Mouse (Mus musculus) cortical plate, adult 2 months (tissue): Measurements from ENCODE around the gene Aldh3b3.

Experiments used
- CTCF ChIP-seq: fragments of 200-500 bp; IDR thresholded peaks from 2 replicates; pipeline ENCODE4 v1.5.1; 2011; ENCODE audit warnings: mild to moderate bottlenecking, control low read depth, low read length; ENCODE audit not compliant: insufficient read depth; ENCODE audit errors: extremely low read depth
- POLR2A ChIP-seq: fragments of 200-500 bp; IDR thresholded peaks from 2 replicates; pipeline ENCODE4 v1.6.1; 2011; ENCODE audit warnings: mild to moderate bottlenecking, low read length, control low read depth; ENCODE audit not compliant: insufficient read depth; ENCODE audit errors: extremely low read depth

GRCm38 (mm10) chr19:3960211-3960610 lies 1.8 kb downstream of the Aldh3b3 start:
- TF ChIP-seq POLR2A (no peak), CTCF (no peak)
